ENCODE assay signal across 8 mouse cellular contexts in genomic region chr19:45079769-45080515, GRCm38 (mm10). TPM values are rescaled to one million over a fixed set of nuclear protein-coding genes. Genes with fewer than 3 reads are reported as not detected.
A peak's percentile ranks its signal among the peaks of the same experiment; 100 is the strongest.
DNase-seq lines count a peak whose midpoint lies in the region; ATAC-seq and TF ChIP-seq lines count a peak whose summit lies in the region.

No protein-coding gene starts in this region.

- no peak for TF ChIP-seq CTCF in liver, postnatal 0 days (IDR thresholded peaks at IDR 0.05; ENCODE audit: low read depth)

- H3K4me1 ChIP-seq in embryonic facial prominence, embryonic 11.5 days (ENCODE audit: control insufficient read depth, insufficient read depth, low read length), result peaks cover 11% of the 10 kb centered on the region
- H3K4me1 ChIP-seq in heart, embryonic 12.5 days (replicated peaks), result peaks cover 66% of the 10 kb centered on the region
- H3K4me1 ChIP-seq in liver, postnatal 0 days (ENCODE audit: insufficient read depth), result peaks cover 29% of the 10 kb centered on the region
- peaks cover 20% of the 10 kb centered on the region for H3K4me1 ChIP-seq in neural tube, embryonic 14.5 days (ENCODE audit: control insufficient read depth, insufficient read depth, low read length)

- no peak overlapping the region for H3K27ac ChIP-seq in embryonic facial prominence, embryonic 11.5 days (replicated peaks; ENCODE audit: low read depth, low read length)
- no peak overlapping the region for H3K27ac ChIP-seq in heart, embryonic 12.5 days (ENCODE audit: poor library complexity, severe bottlenecking)
- H3K27ac ChIP-seq in liver, postnatal 0 days (ENCODE audit: low read depth), result no peak overlapping the region
- no peak overlapping the region for H3K27ac ChIP-seq in neural tube, embryonic 14.5 days (ENCODE audit: low read depth, low read length)

- WGBS in embryonic facial prominence, embryonic 11.5 days, result under 1% methylated on average over 45 of the region's 45 CpGs
- WGBS in heart, embryonic 12.5 days, result under 1% methylated on average over 45 of the region's 45 CpGs
- WGBS in liver, postnatal 0 days (ENCODE audit: insufficient replicate concordance), result 2% methylated on average over 45 of the region's 45 CpGs
- under 1% methylated on average over 45 of the region's 45 CpGs for WGBS in neural tube, embryonic 14.5 days

- no peak; the same call in 1 of the 2 replicates for ATAC-seq in embryonic facial prominence, embryonic 11.5 days (replicated peaks; ENCODE audit: insufficient number of reproducible peaks, low FRiP score, low TSS enrichment, low read depth)
- ATAC-seq in heart, embryonic 12.5 days (ENCODE audit: insufficient number of reproducible peaks, low FRiP score), result no peak
- ATAC-seq in liver, postnatal 0 days, result no peak
- no peak for ATAC-seq in neural tube, embryonic 14.5 days (ENCODE audit: low read depth)

- peak overlapping the region; percentile 35 for H3K9ac ChIP-seq in embryonic facial prominence, embryonic 11.5 days (replicated peaks; ENCODE audit: low read length)
- H3K9ac ChIP-seq in heart, embryonic 12.5 days, result peak overlapping the region; percentile 53
- no peak overlapping the region for H3K9ac ChIP-seq in liver, postnatal 0 days (replicated peaks)
- H3K9ac ChIP-seq in neural tube, embryonic 14.5 days (replicated peaks; ENCODE audit: low read depth, low read length), result no peak overlapping the region; the same call in 1 of the 2 replicates

- H3K4me3 ChIP-seq in embryonic facial prominence, embryonic 11.5 days (ENCODE audit: low read depth, low read length), result peak overlapping the region; percentile 27
- H3K4me3 ChIP-seq in heart, embryonic 12.5 days, result peak overlapping the region; percentile 44
- peak overlapping the region; percentile 5 for H3K4me3 ChIP-seq in liver, postnatal 0 days (ENCODE audit: low read depth, low read length)
- H3K4me3 ChIP-seq in neural tube, embryonic 14.5 days (ENCODE audit: low read depth, low read length), result peak overlapping the region; percentile 16

- peak; percentile 87 for DNase-seq in CD4-positive helper T cell, adult 2 months (ENCODE audit: low read depth, low spot score)
- DNase-seq in adrenal gland, adult 2 months, result peak; percentile 80
- no peak for DNase-seq in embryonic facial prominence, embryonic 11.5 days (ENCODE audit: low spot score)
- DNase-seq in kidney, adult 9 months, result peak; percentile 46
- DNase-seq in liver, postnatal 0 days, result peak; percentile 50
- peak; percentile 85 for DNase-seq in urinary bladder, postnatal 14 days (ENCODE audit: low spot score)

- no peaks in the 10 kb centered on the region for H3K9me3 ChIP-seq in embryonic facial prominence, embryonic 11.5 days (replicated peaks; ENCODE audit: control insufficient read depth, low read length)
- H3K9me3 ChIP-seq in heart, embryonic 12.5 days (replicated peaks), result no peaks in the 10 kb centered on the region
- no peaks in the 10 kb centered on the region for H3K9me3 ChIP-seq in liver, postnatal 0 days (ENCODE audit: low read length)
- H3K9me3 ChIP-seq in neural tube, embryonic 14.5 days (ENCODE audit: control insufficient read depth, low read length), result no peaks in the 10 kb centered on the region

- peak overlapping the region; percentile 44 for H3K4me2 ChIP-seq in embryonic facial prominence, embryonic 11.5 days (ENCODE audit: low read depth, low read length)
- H3K4me2 ChIP-seq in heart, embryonic 12.5 days, result peak overlapping the region; percentile 79
- H3K4me2 ChIP-seq in liver, postnatal 0 days (ENCODE audit: low read depth, low read length), result peak overlapping the region; percentile 53
- peak overlapping the region; percentile 48 for H3K4me2 ChIP-seq in neural tube, embryonic 14.5 days (ENCODE audit: low read depth, low read length)

- H3K36me3 ChIP-seq in embryonic facial prominence, embryonic 11.5 days (replicated peaks; ENCODE audit: control insufficient read depth, insufficient read depth, low read depth, low read length), result no peaks in the 10 kb centered on the region
- no peaks in the 10 kb centered on the region for H3K36me3 ChIP-seq in heart, embryonic 12.5 days
- no peaks in the 10 kb centered on the region for H3K36me3 ChIP-seq in liver, postnatal 0 days (replicated peaks; ENCODE audit: insufficient read depth, low read length)
- no peaks in the 10 kb centered on the region for H3K36me3 ChIP-seq in neural tube, embryonic 14.5 days (ENCODE audit: control insufficient read depth, insufficient read depth, low read length)

- peaks cover 46% of the 10 kb centered on the region for H3K27me3 ChIP-seq in embryonic facial prominence, embryonic 11.5 days (ENCODE audit: control insufficient read depth, insufficient read depth, low read length)
- peaks cover 75% of the 10 kb centered on the region for H3K27me3 ChIP-seq in heart, embryonic 12.5 days (replicated peaks)
- peaks cover 73% of the 10 kb centered on the region for H3K27me3 ChIP-seq in liver, postnatal 0 days (ENCODE audit: insufficient read depth, low read length)
- peaks cover 44% of the 10 kb centered on the region for H3K27me3 ChIP-seq in neural tube, embryonic 14.5 days (ENCODE audit: control insufficient read depth, insufficient read depth, low read length)

- TF ChIP-seq EP300 in liver, postnatal 0 days (IDR thresholded peaks at IDR 0.05; ENCODE audit: low read depth), result no peak

RNA-seq across cellular contexts. Expression of gene Kazald1, which starts 4.9 kb away (rescaled TPM):
- total RNA-seq in adrenal gland, adult 2 months (2021), result 1 to 10 TPM; 2.2 to 6.0 TPM
- polyA plus RNA-seq in adrenal gland, adult 2 months (2012; rRNA removed), result 9.8 and 11.1 TPM in 2 replicates
- polyA plus RNA-seq in embryonic facial prominence, embryonic 11.5 days (2014; fragmentation: Nextera tagmentation; extraction: Ambion mirVana), result 2.9 and 6.5 TPM in 2 replicates
- 2.9 and 3.0 TPM in 2 replicates for polyA plus RNA-seq in heart, embryonic 12.5 days (2016; fragmentation: Nextera tagmentation; extraction: Ambion mirVana)
- 0.30 and 0.38 TPM in 2 replicates for polyA plus RNA-seq in liver, postnatal 0 days (2015; fragmentation: Nextera tagmentation; extraction: Ambion mirVana)
- polyA plus RNA-seq in neural tube, embryonic 14.5 days (2014; fragmentation: Nextera tagmentation; extraction: Ambion mirVana), result 1.2 and 2.1 TPM in 2 replicates

RNA-seq across cellular contexts. Expression of gene Sfxn3, which starts 32.6 kb away (rescaled TPM):
- 10 to 100 TPM; 51.2 to 89.3 TPM for total RNA-seq in adrenal gland, adult 2 months (2021)
- polyA plus RNA-seq in adrenal gland, adult 2 months (2012; rRNA removed), result 45.9 and 65.5 TPM in 2 replicates
- polyA plus RNA-seq in embryonic facial prominence, embryonic 11.5 days (2014; fragmentation: Nextera tagmentation; extraction: Ambion mirVana), result 14.7 and 15.4 TPM in 2 replicates
- 20.4 and 21.3 TPM in 2 replicates for polyA plus RNA-seq in heart, embryonic 12.5 days (2016; fragmentation: Nextera tagmentation; extraction: Ambion mirVana)
- 2.5 and 2.8 TPM in 2 replicates for polyA plus RNA-seq in liver, postnatal 0 days (2015; fragmentation: Nextera tagmentation; extraction: Ambion mirVana)
- polyA plus RNA-seq in neural tube, embryonic 14.5 days (2014; fragmentation: Nextera tagmentation; extraction: Ambion mirVana), result 73.7 and 79.6 TPM in 2 replicates

RNA-seq across cellular contexts. Expression of gene Pdzd7, which starts 34.4 kb away (rescaled TPM):
- total RNA-seq in adrenal gland, adult 2 months (2021), result under 1 TPM in 1 of 2 experiments, not detected in 1; 0.09 TPM
- polyA plus RNA-seq in adrenal gland, adult 2 months (2012; rRNA removed), result 0.62 and 0.65 TPM in 2 replicates
- 0.21 and 0.41 TPM in 2 replicates for polyA plus RNA-seq in embryonic facial prominence, embryonic 11.5 days (2014; fragmentation: Nextera tagmentation; extraction: Ambion mirVana)
- 0.09 and 0.18 TPM in 2 replicates for polyA plus RNA-seq in heart, embryonic 12.5 days (2016; fragmentation: Nextera tagmentation; extraction: Ambion mirVana)
- polyA plus RNA-seq in liver, postnatal 0 days (2015; fragmentation: Nextera tagmentation; extraction: Ambion mirVana), result not detected in 2 replicates
- polyA plus RNA-seq in neural tube, embryonic 14.5 days (2014; fragmentation: Nextera tagmentation; extraction: Ambion mirVana), result 2.3 and 2.5 TPM in 2 replicates

Comparison
In these comparisons a context has a peak if more than half of its experiments do, and no peak if none do; other contexts are left out.
1. H3K9ac ChIP-seq: peak in embryonic facial prominence, embryonic 11.5 days (single experiment) and heart, embryonic 12.5 days (single experiment); none in liver, postnatal 0 days (single experiment) and neural tube, embryonic 14.5 days (single experiment).
2. Peak in every context shown above with its lines, with median percentiles within 50 percentile points of each other: H3K4me2 ChIP-seq and H3K4me3 ChIP-seq.